Mouse (Mus musculus): ENCODE measurements around the gene Atp8b4. TPM values are rescaled to one million over a fixed set of nuclear protein-coding genes. Genes with fewer than 3 reads are reported as not detected.

The Atp8b4 gene
- polyA plus RNA-seq, 1 experiment: 2.5 TPM

DNA sequence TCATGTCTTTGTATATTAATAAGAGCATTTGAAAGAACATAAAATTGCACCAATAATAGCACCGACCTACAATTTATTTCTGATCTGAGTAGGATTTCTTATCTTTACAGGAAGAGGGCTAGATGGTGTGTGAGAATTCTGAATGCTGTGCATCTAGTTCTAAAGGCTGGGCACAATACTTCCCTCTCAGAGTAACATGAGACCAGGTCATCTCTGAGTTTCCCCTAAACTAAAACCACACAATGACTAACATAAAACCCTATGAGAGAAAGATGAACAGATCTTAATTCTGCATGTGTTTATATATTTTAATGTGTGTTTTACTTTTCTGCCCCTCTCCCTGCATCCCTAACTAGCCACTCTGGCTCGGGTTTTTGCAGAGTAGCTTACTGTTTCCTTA, 101.5 kb downstream of the Atp8b4 start:
- Histone ChIP-seq H3K4me3 (ENCODE audit: extremely low read depth, insufficient read depth, insufficient read length) (no peak overlapping the region), H3K27me3 (ENCODE audit: control insufficient read depth, insufficient read depth, low read length) (no peaks in the 10 kb centered on the region), H3K27ac (ENCODE audit: insufficient read depth, low read length) (no peak overlapping the region), H3K4me1 (ENCODE audit: control insufficient read depth, insufficient read depth, insufficient read length) (no peaks in the 10 kb centered on the region), H3K36me3 (ENCODE audit: control insufficient read depth, insufficient read depth, low read length) (no peaks in the 10 kb centered on the region)
- no peak for TF ChIP-seq CTCF (IDR thresholded peaks at IDR 0.05; ENCODE audit: extremely low read depth, insufficient read depth, insufficient read length, insufficient replicate concordance)
- 52% methylated on average over 2 of the region's 2 CpGs for WGBS
- DNase-seq (ENCODE audit: low read depth in 1 of 2, low spot score in 2 of 2): no peak

DNA sequence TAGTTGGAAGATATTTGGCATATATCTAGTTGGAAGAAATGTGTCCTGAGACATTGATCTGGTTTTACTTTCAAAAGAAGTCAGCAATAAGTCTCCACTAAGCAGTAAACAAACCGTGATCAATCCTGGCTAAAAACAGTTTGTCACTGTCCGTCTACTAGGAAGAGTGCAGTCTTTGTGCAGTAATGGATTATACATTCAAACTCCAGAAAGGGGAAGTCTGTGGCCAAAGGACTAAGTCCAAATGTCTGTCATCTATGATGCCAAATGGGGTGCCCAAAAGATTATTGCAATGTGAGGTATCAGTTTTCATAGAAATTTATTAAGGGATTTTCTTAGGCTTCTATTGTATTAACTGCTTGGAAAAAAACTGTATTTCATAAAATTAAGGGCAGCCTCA, 102.3 kb downstream of the Atp8b4 start:
- Histone ChIP-seq H3K27me3 (ENCODE audit: control insufficient read depth, insufficient read depth, low read length) (no peaks in the 10 kb centered on the region), H3K27ac (ENCODE audit: insufficient read depth, low read length) (no peak overlapping the region), H3K4me1 (ENCODE audit: control insufficient read depth, insufficient read depth, insufficient read length) (no peaks in the 10 kb centered on the region), H3K4me3 (ENCODE audit: extremely low read depth, insufficient read depth, insufficient read length) (no peak overlapping the region), H3K36me3 (ENCODE audit: control insufficient read depth, insufficient read depth, low read length) (no peaks in the 10 kb centered on the region)
- WGBS: 50% methylated on average over 2 of the region's 2 CpGs
- TF ChIP-seq CTCF (IDR thresholded peaks at IDR 0.05; ENCODE audit: extremely low read depth, insufficient read depth, insufficient read length, insufficient replicate concordance): no peak
- TF ChIP-seq POLR2A (IDR thresholded peaks at IDR 0.05; ENCODE audit: low read depth, low read length): no peak
- DNase-seq (ENCODE audit: low read depth in 1 of 2, low spot score in 2 of 2): no peak

GRCm38 (mm10) chr2:126397513-126397912, 103.0 kb downstream of the Atp8b4 start:
- 32% methylated on average over 8 of the region's 8 CpGs for WGBS
- TF ChIP-seq POLR2A (IDR thresholded peaks at IDR 0.05; ENCODE audit: low read depth, low read length) (no peak), CTCF (IDR thresholded peaks at IDR 0.05; ENCODE audit: extremely low read depth, insufficient read depth, insufficient read length, insufficient replicate concordance) (no peak)
- H3K27me3 ChIP-seq (ENCODE audit: control insufficient read depth, insufficient read depth, low read length): no peaks in the 10 kb centered on the region
- no peak overlapping the region for H3K4me3 ChIP-seq (ENCODE audit: extremely low read depth, insufficient read depth, insufficient read length)
- DNase-seq (ENCODE audit: low read depth in 1 of 2, low spot score in 2 of 2): no peak
- H3K4me1 ChIP-seq (ENCODE audit: control insufficient read depth, insufficient read depth, insufficient read length): no peaks in the 10 kb centered on the region
- H3K36me3 ChIP-seq (ENCODE audit: control insufficient read depth, insufficient read depth, low read length): no peaks in the 10 kb centered on the region
- no peak overlapping the region for H3K27ac ChIP-seq (ENCODE audit: insufficient read depth, low read length)

GRCm38 (mm10) chr2:126394924-126395323, 105.5 kb downstream of the Atp8b4 start:
- H3K4me3 ChIP-seq (ENCODE audit: extremely low read depth, insufficient read depth, insufficient read length): no peak overlapping the region
- H3K4me1 ChIP-seq (ENCODE audit: control insufficient read depth, insufficient read depth, insufficient read length): no peaks in the 10 kb centered on the region
- DNase-seq (ENCODE audit: low read depth in 1 of 2, low spot score in 2 of 2): no peak
- no peak overlapping the region for H3K27ac ChIP-seq (ENCODE audit: insufficient read depth, low read length)
- no peaks in the 10 kb centered on the region for H3K27me3 ChIP-seq (ENCODE audit: control insufficient read depth, insufficient read depth, low read length)
- 93% methylated on average over 2 of the region's 2 CpGs for WGBS
- H3K36me3 ChIP-seq (ENCODE audit: control insufficient read depth, insufficient read depth, low read length): no peaks in the 10 kb centered on the region
- no peak for TF ChIP-seq POLR2A (IDR thresholded peaks at IDR 0.05; ENCODE audit: low read depth, low read length)
- no peak for TF ChIP-seq CTCF (IDR thresholded peaks at IDR 0.05; ENCODE audit: extremely low read depth, insufficient read depth, insufficient read length, insufficient replicate concordance)

GRCm38 (mm10) chr2:126387458-126388037, 112.9 kb downstream of the Atp8b4 start:
- TF ChIP-seq CTCF (IDR thresholded peaks at IDR 0.05; ENCODE audit: extremely low read depth, insufficient read depth, insufficient read length, insufficient replicate concordance) (no peak), POLR2A (IDR thresholded peaks at IDR 0.05; ENCODE audit: low read depth, low read length) (no peak)
- 44% methylated on average over 8 of the region's 8 CpGs for WGBS
- no peaks in the 10 kb centered on the region for H3K27me3 ChIP-seq (ENCODE audit: control insufficient read depth, insufficient read depth, low read length)

DNA sequence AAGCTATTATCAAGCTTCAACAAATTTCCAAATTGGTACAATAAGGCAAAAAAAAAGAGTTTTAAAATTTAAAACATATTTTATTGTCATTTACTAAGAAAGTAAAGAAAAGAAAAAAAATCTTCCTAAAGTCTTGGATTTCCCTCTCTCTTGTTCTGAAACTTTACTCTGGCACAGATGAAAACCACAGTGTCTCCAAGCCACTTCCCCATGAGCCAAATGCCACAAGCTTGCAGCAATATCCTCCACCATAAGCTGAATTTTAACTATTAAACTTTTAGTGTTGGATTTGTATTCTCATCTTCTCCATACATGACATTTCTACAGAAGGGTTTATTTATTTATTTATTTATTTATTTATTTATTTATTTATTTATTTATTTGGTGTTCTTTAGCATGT, 114.4 kb downstream of the Atp8b4 start:
- Histone ChIP-seq H3K4me3 (ENCODE audit: extremely low read depth, insufficient read depth, insufficient read length) (no peak overlapping the region), H3K27me3 (ENCODE audit: control insufficient read depth, insufficient read depth, low read length) (no peaks in the 10 kb centered on the region), H3K27ac (ENCODE audit: insufficient read depth, low read length) (no peak overlapping the region), H3K36me3 (ENCODE audit: control insufficient read depth, insufficient read depth, low read length) (no peaks in the 10 kb centered on the region), H3K4me1 (ENCODE audit: control insufficient read depth, insufficient read depth, insufficient read length) (no peaks in the 10 kb centered on the region)
- no peak for DNase-seq (ENCODE audit: low read depth in 1 of 2, low spot score in 2 of 2)
- TF ChIP-seq POLR2A (IDR thresholded peaks at IDR 0.05; ENCODE audit: low read depth, low read length) (no peak), CTCF (IDR thresholded peaks at IDR 0.05; ENCODE audit: extremely low read depth, insufficient read depth, insufficient read length, insufficient replicate concordance) (no peak)

More at GRCm38 (mm10) chr2:126387458-126388037, 112.9 kb downstream of the Atp8b4 start:
- H3K4me1 ChIP-seq (ENCODE audit: control insufficient read depth, insufficient read depth, insufficient read length): no peaks in the 10 kb centered on the region
- H3K36me3 ChIP-seq (ENCODE audit: control insufficient read depth, insufficient read depth, low read length): no peaks in the 10 kb centered on the region
- DNase-seq (ENCODE audit: low read depth in 1 of 2, low spot score in 2 of 2): no peak
- H3K4me3 ChIP-seq (ENCODE audit: extremely low read depth, insufficient read depth, insufficient read length): no peak overlapping the region
- no peak overlapping the region for H3K27ac ChIP-seq (ENCODE audit: insufficient read depth, low read length)

- Histone ChIP-seq H3K36me3 (ENCODE audit: control insufficient read depth, insufficient read depth, low read length) (no peaks in the 10 kb centered on the region), H3K4me3 (ENCODE audit: extremely low read depth, insufficient read depth, insufficient read length) (no peak overlapping the region), H3K4me1 (ENCODE audit: control insufficient read depth, insufficient read depth, insufficient read length) (no peaks in the 10 kb centered on the region), H3K27ac (ENCODE audit: insufficient read depth, low read length) (no peak overlapping the region), H3K27me3 (ENCODE audit: control insufficient read depth, insufficient read depth, low read length) (no peaks in the 10 kb centered on the region)
- WGBS: 97% methylated on average over 5 of the region's 5 CpGs
- no peak for TF ChIP-seq CTCF (IDR thresholded peaks at IDR 0.05; ENCODE audit: extremely low read depth, insufficient read depth, insufficient read length, insufficient replicate concordance)
- no peak for TF ChIP-seq POLR2A (IDR thresholded peaks at IDR 0.05; ENCODE audit: low read depth, low read length)
- no peak for DNase-seq (ENCODE audit: low read depth in 1 of 2, low spot score in 2 of 2)
These were observed 120.2 kb downstream of the Atp8b4 start for GRCm38 (mm10) chr2:126380300-126380699.

Data from spleen, adult 2 months (tissue).